Mouse (Mus musculus) layer of hippocampus, adult 11-12 months (tissue): ENCODE results near the gene Prkcd.

ENCODE experiments used
- DNase-seq: peaks from one replicate; pipeline ENCODE4 v3.0.0; 2022; ENCODE audit warnings: low spot score

Gene Prkcd

GRCm38 (mm10) chr14:30625856-30626726, at the start of gene Prkcd:
Gene Prkcd (minus strand): TSS chr14:30626210.
- DNase-seq = peak; percentile 62

- DNase-seq = no peak
Measured at GRCm38 (mm10) chr14:30674947-30675346, 48.9 kb upstream of the Prkcd start.

GRCm38 (mm10) chr14:30671986-30672312, 45.9 kb upstream of the Prkcd start:
- peak; percentile 95 for DNase-seq

- DNase-seq = peak; percentile 26
Measured at GRCm38 (mm10) chr14:30671095-30671985, 45.3 kb upstream of the Prkcd start.

GRCm38 (mm10) chr14:30670161-30670560, 44.2 kb upstream of the Prkcd start:
- DNase-seq = no peak

GRCm38 (mm10) chr14:30666604-30667003, 40.6 kb upstream of the Prkcd start:
- no peak for DNase-seq

GRCm38 (mm10) chr14:30666061-30666460, 40.1 kb upstream of the Prkcd start:
- no peak for DNase-seq

GRCm38 (mm10) chr14:30655531-30655930, 29.5 kb upstream of the Prkcd start:
- no peak for DNase-seq

- no peak for DNase-seq
Measured at GRCm38 (mm10) chr14:30654691-30655228, 28.8 kb upstream of the Prkcd start.

GRCm38 (mm10) chr14:30653943-30654659, 28.1 kb upstream of the Prkcd start, which contains the start of gene Rft1:
Gene Rft1 (plus strand): TSS chr14:30654360.
- peak; percentile 97 for DNase-seq

- peak; percentile 44 for DNase-seq
Measured at GRCm38 (mm10) chr14:30650969-30651368, 25.0 kb upstream of the Prkcd start.

GRCm38 (mm10) chr14:30649745-30650144, 23.7 kb upstream of the Prkcd start:
- no peak for DNase-seq

GRCm38 (mm10) chr14:30648478-30648877, 22.5 kb upstream of the Prkcd start:
- DNase-seq = no peak

- no peak for DNase-seq
Measured at GRCm38 (mm10) chr14:30646486-30646885, 20.5 kb upstream of the Prkcd start.

- no peak for DNase-seq
Measured at GRCm38 (mm10) chr14:30645066-30645465, 19.1 kb upstream of the Prkcd start.

- no peak for DNase-seq
Measured at GRCm38 (mm10) chr14:30644026-30644425, 18.0 kb upstream of the Prkcd start.

- no peak for DNase-seq
Measured at GRCm38 (mm10) chr14:30641748-30642147, 15.7 kb upstream of the Prkcd start.

- no peak for DNase-seq
Measured at GRCm38 (mm10) chr14:30638686-30639085, 12.7 kb upstream of the Prkcd start.

- DNase-seq = no peak
Measured at GRCm38 (mm10) chr14:30638009-30638408, 12.0 kb upstream of the Prkcd start.

- no peak for DNase-seq
Measured at GRCm38 (mm10) chr14:30637087-30637486, 11.1 kb upstream of the Prkcd start.

GRCm38 (mm10) chr14:30636499-30636898, 10.5 kb upstream of the Prkcd start:
- no peak for DNase-seq
